Mouse (Mus musculus) limb, embryonic 15.5 days (tissue): ENCODE measurements at regions not wholly inside any gene's neighbourhood (a gene's known extent, or its start where the extent isn't known, plus 50 kb on each side); places are given as distances from the start of the nearest gene placed in this dataset.

ENCODE experiments used
- ATAC-seq: fragments of 200-750 bp; cut with Nextera tagmentation; 2 replicates; pipeline ENCODE4 v1.8.0; 2017; ENCODE audit warnings: low read depth, moderate TSS enrichment; ENCODE audit not compliant: insufficient number of reproducible peaks, low FRiP score, low TSS enrichment
- H3K27ac ChIP-seq: fragments of 300-500 bp; sonication (generic); 2 replicates; pipeline ENCODE4 v1.5.1; 2015; ENCODE audit warnings: moderate library complexity, mild to moderate bottlenecking, inconsistent platforms
- H3K27me3 ChIP-seq: fragments of 300-500 bp; sonication (generic); 2 replicates; pipeline ENCODE4 v1.6.1; 2015; ENCODE audit warnings: inconsistent platforms
- H3K36me3 ChIP-seq: fragments of 300-500 bp; sonication (generic); 2 replicates; pipeline ENCODE4 v1.6.1; 2015; ENCODE audit warnings: inconsistent platforms
- H3K4me1 ChIP-seq: fragments of 300-500 bp; sonication (generic); 2 replicates; pipeline ENCODE4 v1.6.1; 2015; ENCODE audit warnings: inconsistent platforms
- H3K4me2 ChIP-seq: fragments of 300-500 bp; sonication (generic); 2 replicates; pipeline ENCODE4 v1.6.1; 2015; ENCODE audit warnings: mild to moderate bottlenecking, inconsistent platforms
- H3K4me3 ChIP-seq: fragments of 300-500 bp; sonication (generic); 2 replicates; pipeline ENCODE4 v1.5.1; 2015; ENCODE audit warnings: mild to moderate bottlenecking, inconsistent platforms
- H3K9ac ChIP-seq: fragments of 300-500 bp; sonication (generic); 2 replicates; pipeline ENCODE4 v1.6.1; 2015; ENCODE audit warnings: inconsistent platforms
- H3K9me3 ChIP-seq: fragments of 300-500 bp; sonication (generic); 2 replicates; pipeline ENCODE4 v1.6.1; 2016; ENCODE audit warnings: inconsistent platforms
- WGBS: fragments of 180-500 bp; shearing (Covaris S2); methylation state at CpG from one replicate; pipeline ENCODE4 v1.1.7; 2015; 5-methylcytosine and 5-hydroxymethylcytosine counted together

- H3K9me3 ChIP-seq = no peaks in the 10 kb centered on the region
- no peaks in the 10 kb centered on the region for H3K27me3 ChIP-seq
- no peak overlapping the region for H3K27ac ChIP-seq
- no peaks in the 10 kb centered on the region for H3K4me1 ChIP-seq
- WGBS = 68% methylated on average over 5 of the region's 5 CpGs
- H3K36me3 ChIP-seq = no peaks in the 10 kb centered on the region
- no peak overlapping the region for H3K4me3 ChIP-seq
- no peak for ATAC-seq
- no peak overlapping the region for H3K9ac ChIP-seq
- H3K4me2 ChIP-seq = no peak overlapping the region
Measured at GRCm38 (mm10) chr5:4593638-4594381, 164.0 kb downstream of the Fzd1 start.

- Histone ChIP-seq H3K9ac (no peak overlapping the region), H3K27me3 (no peaks in the 10 kb centered on the region), H3K36me3 (no peaks in the 10 kb centered on the region), H3K27ac (no peak overlapping the region), H3K9me3 (no peaks in the 10 kb centered on the region), H3K4me3 (no peak overlapping the region), H3K4me2 (no peak overlapping the region), H3K4me1 (no peaks in the 10 kb centered on the region)
- ATAC-seq = no peak
- WGBS = 63% methylated on average over 1 of the region's 1 CpGs
Measured at GRCm38 (mm10) chr5:4591721-4592120, 166.1 kb downstream of the Fzd1 start.

DNA sequence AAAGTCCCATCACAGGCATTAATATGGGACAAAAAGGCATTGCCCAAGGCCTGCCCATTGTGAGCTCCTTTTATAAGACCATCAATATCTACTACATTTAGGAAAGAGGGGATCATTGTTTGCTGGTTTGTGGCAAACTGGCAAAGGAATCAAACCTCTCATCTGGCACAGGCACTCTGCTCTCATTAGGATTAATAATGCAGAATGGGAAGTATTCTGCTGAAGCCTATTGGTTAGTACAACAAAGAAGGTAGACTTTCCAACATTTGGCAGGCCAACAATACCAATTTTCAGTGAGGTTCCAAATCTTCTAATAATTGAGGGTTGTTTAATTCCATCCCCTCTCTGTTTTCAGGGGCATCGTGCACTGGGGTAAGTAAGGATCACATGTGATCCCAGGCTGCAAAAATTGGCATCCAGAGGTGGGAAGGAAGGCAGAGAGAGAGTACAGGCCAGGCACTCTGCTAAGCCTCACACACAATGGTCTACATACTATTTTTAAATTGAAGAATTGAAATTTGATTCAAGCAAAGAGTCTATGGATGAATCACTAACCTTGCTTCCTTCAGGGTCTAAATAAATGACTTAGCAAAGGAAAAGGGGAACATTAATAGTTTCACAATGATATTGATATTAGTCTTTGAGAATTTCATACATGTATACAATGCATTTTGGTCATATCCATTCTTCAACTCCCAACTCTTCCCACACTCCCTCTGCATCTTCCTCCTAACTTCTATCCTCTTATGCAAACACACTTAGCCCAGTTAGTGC lies 174.9 kb downstream of the Fzd1 start:
- Histone ChIP-seq H3K27me3 (no peaks in the 10 kb centered on the region), H3K4me1 (no peaks in the 10 kb centered on the region), H3K9ac (no peak overlapping the region), H3K4me3 (no peak overlapping the region), H3K4me2 (no peak overlapping the region), H3K27ac (no peak overlapping the region), H3K36me3 (no peaks in the 10 kb centered on the region), H3K9me3 (no peaks in the 10 kb centered on the region)
- no peak for ATAC-seq
- WGBS = 92% methylated on average over 1 of the region's 1 CpGs

DNA sequence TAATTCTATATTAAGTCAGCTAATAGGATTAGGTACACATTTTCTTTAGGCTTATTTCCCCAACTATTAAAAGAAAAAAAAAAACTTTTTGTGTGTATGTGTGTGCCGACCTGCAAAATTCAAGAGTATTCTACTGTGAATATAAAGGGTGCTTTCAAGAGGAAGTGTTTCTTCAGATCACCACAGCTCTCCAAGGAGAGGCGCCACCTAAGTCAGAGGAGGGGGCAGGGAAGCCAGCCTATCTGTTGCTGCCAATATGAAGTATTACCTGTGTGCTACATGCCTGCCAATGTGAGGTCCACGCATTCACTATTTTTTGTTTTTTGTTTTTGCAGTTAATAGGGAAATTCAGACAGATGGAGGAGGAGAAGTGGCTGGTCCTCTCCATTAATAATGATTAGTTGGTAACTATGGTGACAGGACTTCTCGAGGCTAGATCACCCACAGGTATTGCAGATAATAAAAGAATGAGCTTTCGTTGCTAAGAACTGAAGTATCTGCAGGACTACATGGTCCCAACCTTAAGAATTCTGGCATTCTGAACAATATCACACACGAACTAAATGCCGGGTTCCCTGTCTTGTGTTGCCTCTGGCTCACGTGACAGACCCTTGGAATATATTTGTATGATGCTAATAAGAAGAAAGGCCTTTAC lies 177.5 kb downstream of the Fzd1 start:
- Histone ChIP-seq H3K4me2 (no peak overlapping the region), H3K27me3 (no peaks in the 10 kb centered on the region), H3K9me3 (no peaks in the 10 kb centered on the region), H3K4me3 (no peak overlapping the region), H3K4me1 (no peaks in the 10 kb centered on the region), H3K36me3 (no peaks in the 10 kb centered on the region), H3K9ac (no peak overlapping the region), H3K27ac (no peak overlapping the region)
- ATAC-seq = no peak
- WGBS = 79% methylated on average over 8 of the region's 8 CpGs

DNA sequence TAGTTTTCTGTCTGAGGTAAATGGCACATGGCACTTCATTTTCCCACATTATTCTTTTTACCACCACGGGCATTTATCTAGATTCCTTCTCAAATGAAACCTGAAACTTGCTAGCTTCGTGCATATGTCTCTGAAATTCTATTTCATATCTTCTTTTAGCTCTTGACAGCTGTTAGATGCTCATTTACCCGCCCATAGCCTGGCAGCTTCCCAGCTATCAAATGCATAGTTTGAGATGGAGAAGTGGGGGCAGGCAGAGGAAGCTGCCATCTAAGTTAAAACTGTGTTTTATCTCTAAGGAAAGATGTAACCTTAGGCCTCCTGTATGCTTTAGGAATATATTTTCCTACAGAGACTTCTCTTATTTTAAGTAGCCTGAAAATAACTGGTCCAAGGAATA lies 179.0 kb downstream of the Fzd1 start:
- ATAC-seq = no peak
- no peak overlapping the region for H3K9ac ChIP-seq
- no peak overlapping the region for H3K4me3 ChIP-seq
- H3K27ac ChIP-seq = no peak overlapping the region
- H3K36me3 ChIP-seq = no peaks in the 10 kb centered on the region
- H3K4me2 ChIP-seq = no peak overlapping the region
- H3K27me3 ChIP-seq = no peaks in the 10 kb centered on the region
- no peaks in the 10 kb centered on the region for H3K4me1 ChIP-seq
- H3K9me3 ChIP-seq = no peaks in the 10 kb centered on the region
- 58% methylated on average over 3 of the region's 3 CpGs for WGBS

DNA sequence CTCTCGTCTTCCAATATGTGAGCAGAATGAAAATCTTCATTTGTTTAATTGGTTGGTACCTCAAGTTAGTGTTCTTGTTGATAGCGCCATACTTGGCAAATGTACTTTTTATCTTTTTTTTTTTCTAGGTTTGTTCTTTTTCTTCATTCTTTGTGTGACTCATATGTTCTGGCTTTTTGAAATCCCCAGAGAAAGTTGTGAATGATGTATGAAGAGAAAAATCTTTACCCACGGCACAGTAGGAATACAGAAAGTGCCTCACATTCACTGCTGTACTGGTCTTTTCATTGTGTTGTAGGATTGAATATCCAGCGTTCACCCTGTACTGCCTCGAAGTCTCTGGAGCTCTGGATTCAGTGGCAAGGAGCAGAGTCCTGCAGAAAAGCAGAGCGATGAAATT lies 180.7 kb downstream of the Fzd1 start:
- H3K4me1 ChIP-seq = no peaks in the 10 kb centered on the region
- H3K9ac ChIP-seq = no peak overlapping the region
- WGBS = 80% methylated on average over 6 of the region's 6 CpGs
- H3K4me3 ChIP-seq = no peak overlapping the region
- H3K27me3 ChIP-seq = no peaks in the 10 kb centered on the region
- ATAC-seq = no peak
- H3K4me2 ChIP-seq = no peak overlapping the region
- no peak overlapping the region for H3K27ac ChIP-seq
- no peaks in the 10 kb centered on the region for H3K36me3 ChIP-seq
- H3K9me3 ChIP-seq = no peaks in the 10 kb centered on the region

- no peaks in the 10 kb centered on the region for H3K27me3 ChIP-seq
- no peak overlapping the region for H3K9ac ChIP-seq
- H3K4me1 ChIP-seq = peaks cover 7% of the 10 kb centered on the region
- no peak overlapping the region for H3K4me3 ChIP-seq
- H3K27ac ChIP-seq = no peak overlapping the region
- H3K4me2 ChIP-seq = no peak overlapping the region
- no peak for ATAC-seq
- H3K36me3 ChIP-seq = no peaks in the 10 kb centered on the region
- 55% methylated on average over 6 of the region's 6 CpGs for WGBS
- H3K9me3 ChIP-seq = no peaks in the 10 kb centered on the region
Measured at GRCm38 (mm10) chr5:4563862-4564261, 194.0 kb downstream of the Fzd1 start.

- no peaks in the 10 kb centered on the region for H3K36me3 ChIP-seq
- H3K4me3 ChIP-seq = no peak overlapping the region
- ATAC-seq = no peak
- no peak overlapping the region for H3K27ac ChIP-seq
- no peaks in the 10 kb centered on the region for H3K9me3 ChIP-seq
- no peak overlapping the region for H3K4me2 ChIP-seq
- WGBS = 60% methylated on average over 8 of the region's 8 CpGs
- no peaks in the 10 kb centered on the region for H3K27me3 ChIP-seq
- no peak overlapping the region for H3K9ac ChIP-seq
- H3K4me1 ChIP-seq = peaks cover 7% of the 10 kb centered on the region
Measured at GRCm38 (mm10) chr5:4561661-4562060, 196.2 kb downstream of the Fzd1 start.

- Histone ChIP-seq H3K27ac (no peak overlapping the region), H3K4me2 (no peak overlapping the region), H3K9ac (no peak overlapping the region), H3K4me3 (no peak overlapping the region), H3K4me1 (peaks cover 7% of the 10 kb centered on the region), H3K9me3 (no peaks in the 10 kb centered on the region), H3K36me3 (no peaks in the 10 kb centered on the region), H3K27me3 (no peaks in the 10 kb centered on the region)
- WGBS = 41% methylated on average over 4 of the region's 4 CpGs
- no peak for ATAC-seq
Measured at GRCm38 (mm10) chr5:4561139-4561470, 196.7 kb downstream of the Fzd1 start.

DNA sequence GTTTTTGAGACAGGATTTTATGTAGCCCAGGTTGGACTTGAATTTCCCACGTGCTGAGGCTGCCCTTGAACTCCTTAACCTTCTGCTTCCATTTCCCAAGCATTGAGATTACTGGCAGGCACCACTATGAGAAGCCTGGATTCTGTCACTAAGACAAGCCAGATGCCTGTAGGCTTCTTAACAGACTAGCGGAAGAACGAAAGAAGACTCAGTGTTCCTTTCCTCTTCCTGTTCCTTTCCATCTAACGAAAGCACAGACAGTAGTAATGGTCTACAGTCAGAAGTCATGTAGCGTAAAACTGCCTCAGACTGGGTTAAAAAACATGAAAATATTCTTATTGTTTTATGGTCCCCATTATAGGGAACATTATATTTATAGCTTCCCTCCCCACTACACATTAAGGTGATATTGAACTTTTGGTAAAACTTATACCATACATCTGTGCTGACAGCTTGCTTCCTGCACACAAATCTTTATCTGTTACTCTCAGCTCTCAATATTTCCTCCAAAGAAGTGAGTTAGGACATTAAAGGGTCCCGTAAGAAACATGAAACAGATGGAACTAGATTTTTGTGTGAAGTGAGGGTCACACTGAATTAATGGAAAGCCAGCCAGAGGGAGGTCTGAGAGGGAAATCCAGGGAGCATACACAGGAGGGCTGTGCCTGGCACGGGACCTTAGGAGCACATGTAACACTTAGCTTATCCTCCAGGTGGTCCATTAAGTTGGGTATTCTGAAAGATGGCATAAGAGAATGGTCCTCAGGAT lies 197.3 kb downstream of the Fzd1 start:
- 42% methylated on average over 7 of the region's 7 CpGs for WGBS
- ATAC-seq = no peak
- H3K9me3 ChIP-seq = no peaks in the 10 kb centered on the region
- H3K4me2 ChIP-seq = no peak overlapping the region
- peaks cover 7% of the 10 kb centered on the region for H3K4me1 ChIP-seq
- H3K27ac ChIP-seq = no peak overlapping the region
- H3K27me3 ChIP-seq = no peaks in the 10 kb centered on the region
- H3K36me3 ChIP-seq = no peaks in the 10 kb centered on the region
- no peak overlapping the region for H3K9ac ChIP-seq
- no peak overlapping the region for H3K4me3 ChIP-seq

DNA sequence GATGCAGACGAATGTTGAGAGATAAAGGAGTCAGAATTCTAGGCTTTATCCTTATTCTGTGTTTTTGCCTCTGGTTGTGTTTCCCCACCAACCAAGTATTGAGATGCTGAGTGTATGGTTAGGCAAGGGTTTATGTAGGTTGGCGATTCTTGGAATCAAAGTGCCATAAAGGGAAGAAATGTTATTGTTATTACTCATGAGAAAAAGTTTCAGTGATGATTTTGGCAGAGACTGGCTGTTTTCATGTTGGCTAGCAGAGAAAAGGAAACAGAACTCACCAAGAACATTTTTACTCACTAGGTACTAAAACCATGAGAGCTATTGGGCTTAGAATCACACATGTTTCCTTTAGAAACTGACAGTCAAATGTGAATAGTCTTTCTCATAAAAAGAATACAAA lies 202.9 kb downstream of the Fzd1 start:
- Histone ChIP-seq H3K4me2 (no peak overlapping the region), H3K4me1 (no peaks in the 10 kb centered on the region), H3K27me3 (no peaks in the 10 kb centered on the region), H3K9me3 (no peaks in the 10 kb centered on the region), H3K9ac (no peak overlapping the region), H3K36me3 (no peaks in the 10 kb centered on the region), H3K27ac (no peak overlapping the region), H3K4me3 (no peak overlapping the region)
- no peak for ATAC-seq
- 67% methylated on average over 2 of the region's 2 CpGs for WGBS

DNA sequence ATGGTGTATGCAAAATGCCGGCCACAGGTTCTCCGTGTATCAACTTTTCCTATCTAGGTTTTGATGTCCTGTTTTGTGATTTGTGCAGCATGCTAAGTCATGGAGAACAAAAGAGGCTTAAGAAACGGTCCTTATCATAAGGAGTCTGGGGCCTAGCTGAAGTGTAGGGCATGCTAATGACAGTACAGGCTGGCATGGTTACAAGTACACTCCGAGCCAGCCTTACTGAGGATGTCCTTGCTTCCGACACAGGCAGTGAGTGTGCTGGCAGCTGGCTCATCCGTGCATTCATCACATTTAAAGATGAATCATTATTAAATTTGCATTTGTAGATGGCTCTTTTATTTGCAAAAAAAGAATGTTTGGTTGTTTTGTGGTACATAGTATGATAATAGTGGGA lies 219.3 kb downstream of the Fzd1 start:
- no peak overlapping the region for H3K27ac ChIP-seq
- no peaks in the 10 kb centered on the region for H3K36me3 ChIP-seq
- no peaks in the 10 kb centered on the region for H3K27me3 ChIP-seq
- H3K9ac ChIP-seq = no peak overlapping the region
- H3K4me3 ChIP-seq = no peak overlapping the region
- H3K4me1 ChIP-seq = peaks cover 7% of the 10 kb centered on the region; the same call in 1 of the 2 replicates
- no peaks in the 10 kb centered on the region for H3K9me3 ChIP-seq
- WGBS = 77% methylated on average over 6 of the region's 6 CpGs
- H3K4me2 ChIP-seq = no peak overlapping the region
- no peak for ATAC-seq
